Mouse (Mus musculus): ENCODE measurements around the gene Col6a6. TPM values are rescaled to one million over a fixed set of nuclear protein-coding genes. Genes with fewer than 3 reads are reported as not detected.
A peak's percentile ranks its signal among the peaks of the same experiment; 100 is the strongest.

Gene Col6a6
- polyA plus RNA-seq, 1 experiment from 2014 or later = 0.05 TPM

DNA sequence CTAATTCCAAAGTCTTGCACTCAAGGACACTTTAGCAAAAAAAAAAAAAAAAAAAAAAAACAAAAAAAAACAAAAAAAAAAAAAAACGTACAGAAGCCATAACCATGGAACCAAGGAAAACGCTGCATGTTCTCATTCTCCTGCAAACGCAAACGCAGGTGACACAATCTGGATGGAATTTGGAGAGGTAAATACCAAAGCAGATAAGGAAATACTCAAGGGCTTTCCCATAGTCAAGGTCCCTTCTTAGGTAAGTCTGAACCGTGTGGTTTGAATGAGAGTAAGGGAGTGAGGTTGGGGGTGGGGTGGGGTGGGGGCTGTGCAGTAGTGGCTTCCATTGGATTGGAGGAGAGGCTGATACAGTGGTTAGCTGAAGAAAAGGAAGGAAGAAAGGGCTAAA is 63.8 kb downstream of the Col6a6 start:
- no peak for ATAC-seq (replicated peaks)
- Histone ChIP-seq H3K9me3 (no peaks in the 10 kb centered on the region), H3K4me1 (no peaks in the 10 kb centered on the region), H3K9ac (replicated peaks) (no peak overlapping the region), H3K27ac (replicated peaks) (no peak overlapping the region), H3K27me3 (no peaks in the 10 kb centered on the region), H3K4me2 (replicated peaks) (no peak overlapping the region), H3K36me3 (no peaks in the 10 kb centered on the region), H3K4me3 (no peak overlapping the region)
- 78% methylated on average over 5 of the region's 5 CpGs for WGBS

DNA sequence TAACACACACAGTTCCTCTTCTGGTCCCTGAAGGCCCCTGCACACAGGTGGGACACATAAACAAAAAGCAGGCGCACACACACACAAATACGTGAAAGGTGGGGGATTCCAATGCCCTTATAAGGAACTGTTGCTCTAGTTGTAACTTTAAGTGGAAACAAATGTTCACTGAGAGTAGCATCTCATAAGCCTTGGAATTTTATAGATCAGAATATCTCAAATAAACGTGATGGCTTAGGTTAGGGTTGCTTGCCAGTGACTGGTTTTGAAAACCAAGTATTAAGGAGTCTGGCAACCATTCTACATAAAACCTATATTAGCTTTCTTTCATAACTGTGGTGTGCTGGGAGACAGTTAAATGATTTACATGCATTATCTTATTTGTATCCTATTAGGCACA is 64.3 kb downstream of the Col6a6 start:
- WGBS = 87% methylated on average over 3 of the region's 3 CpGs
- H3K4me3 ChIP-seq = no peak overlapping the region
- no peak overlapping the region for H3K4me2 ChIP-seq (replicated peaks)
- no peak overlapping the region for H3K9ac ChIP-seq (replicated peaks)
- no peaks in the 10 kb centered on the region for H3K27me3 ChIP-seq
- H3K4me1 ChIP-seq = no peaks in the 10 kb centered on the region
- no peak for ATAC-seq (replicated peaks)
- H3K27ac ChIP-seq (replicated peaks) = no peak overlapping the region
- no peaks in the 10 kb centered on the region for H3K36me3 ChIP-seq
- no peaks in the 10 kb centered on the region for H3K9me3 ChIP-seq

DNA sequence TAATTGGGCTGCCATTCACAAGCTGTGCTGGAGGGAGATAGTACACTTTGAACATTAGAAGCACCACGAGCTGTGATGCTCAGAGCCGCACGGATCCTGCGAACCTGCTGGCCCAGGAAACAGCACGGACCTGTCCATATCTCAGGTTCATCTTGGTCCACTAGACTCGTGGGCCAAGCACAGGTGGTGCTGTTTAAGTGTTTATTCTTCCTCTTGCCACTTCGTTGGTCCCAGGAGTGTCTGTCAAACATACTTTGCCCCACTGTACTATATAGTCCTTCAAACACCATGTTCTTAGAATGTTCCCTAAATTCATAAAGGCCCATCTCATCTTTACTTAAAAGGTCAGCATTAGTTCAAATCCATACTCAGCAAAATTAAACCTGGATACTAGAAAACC is 65.7 kb downstream of the Col6a6 start:
- H3K27ac ChIP-seq (replicated peaks) = no peak overlapping the region
- 87% methylated on average over 7 of the region's 7 CpGs for WGBS
- no peaks in the 10 kb centered on the region for H3K4me1 ChIP-seq
- H3K36me3 ChIP-seq = no peaks in the 10 kb centered on the region
- H3K4me3 ChIP-seq = no peak overlapping the region
- no peaks in the 10 kb centered on the region for H3K27me3 ChIP-seq
- H3K9ac ChIP-seq (replicated peaks) = no peak overlapping the region
- H3K9me3 ChIP-seq = no peaks in the 10 kb centered on the region
- no peak for ATAC-seq (replicated peaks)
- no peak overlapping the region for H3K4me2 ChIP-seq (replicated peaks)

DNA sequence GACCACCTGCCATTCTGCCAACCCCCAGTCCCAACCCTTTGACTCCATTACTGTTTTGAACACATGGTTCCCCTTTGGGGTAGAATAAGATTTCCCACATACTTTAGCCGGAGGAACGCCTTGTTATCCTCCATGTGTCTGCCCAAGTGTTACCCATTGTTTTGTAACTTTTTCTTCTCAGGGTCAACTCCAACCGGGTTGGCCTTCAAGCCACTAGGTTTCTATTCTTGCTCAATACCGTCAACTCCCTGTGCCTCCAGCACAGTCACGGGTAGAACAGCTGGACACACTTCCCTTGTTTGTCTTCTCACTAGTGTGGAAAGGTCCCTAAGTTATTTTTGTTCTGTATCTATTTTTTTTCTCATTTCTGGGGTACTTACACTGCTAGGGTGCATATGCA is 69.1 kb downstream of the Col6a6 start:
- Histone ChIP-seq H3K27me3 (no peaks in the 10 kb centered on the region), H3K4me3 (no peak overlapping the region), H3K4me1 (no peaks in the 10 kb centered on the region), H3K9me3 (no peaks in the 10 kb centered on the region), H3K36me3 (no peaks in the 10 kb centered on the region), H3K4me2 (replicated peaks) (no peak overlapping the region), H3K9ac (replicated peaks) (no peak overlapping the region), H3K27ac (replicated peaks) (no peak overlapping the region)
- no peak for ATAC-seq (replicated peaks)
- WGBS = 83% methylated on average over 5 of the region's 5 CpGs

DNA sequence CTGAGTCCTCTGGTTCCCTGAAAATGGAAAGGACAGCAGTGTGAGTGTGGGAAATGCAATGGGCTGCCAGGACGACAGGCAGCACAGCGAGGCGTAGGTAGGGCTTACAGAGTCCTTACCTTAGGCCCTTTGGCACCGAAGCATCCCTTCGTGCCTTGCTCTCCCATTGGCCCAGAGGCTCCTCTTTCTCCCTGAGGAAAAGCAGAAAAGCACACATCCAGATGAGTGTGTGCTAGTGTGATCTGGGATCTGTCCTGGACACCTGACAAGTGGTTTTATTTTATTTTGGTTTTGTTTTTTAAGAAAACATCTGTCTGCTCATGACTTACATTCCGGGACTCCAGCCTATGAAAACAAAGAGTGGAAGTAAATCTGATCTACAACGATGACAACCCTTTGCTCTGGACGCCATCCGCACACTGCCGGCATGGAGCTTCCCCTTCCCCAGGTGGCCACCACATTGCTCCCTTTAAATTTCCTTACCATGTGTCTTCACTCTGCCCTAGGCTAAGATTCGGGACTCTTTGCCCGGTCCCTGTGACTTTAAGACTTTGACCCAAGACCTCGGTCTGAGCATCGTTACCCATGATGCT is 69.7 kb downstream of the Col6a6 start:
- H3K4me1 ChIP-seq = no peaks in the 10 kb centered on the region
- H3K9ac ChIP-seq (replicated peaks) = no peak overlapping the region
- no peaks in the 10 kb centered on the region for H3K27me3 ChIP-seq
- ATAC-seq (replicated peaks) = no peak
- no peak overlapping the region for H3K4me3 ChIP-seq
- H3K27ac ChIP-seq (replicated peaks) = no peak overlapping the region
- 91% methylated on average over 14 of the region's 14 CpGs for WGBS
- no peaks in the 10 kb centered on the region for H3K36me3 ChIP-seq
- no peaks in the 10 kb centered on the region for H3K9me3 ChIP-seq
- H3K4me2 ChIP-seq (replicated peaks) = no peak overlapping the region

DNA sequence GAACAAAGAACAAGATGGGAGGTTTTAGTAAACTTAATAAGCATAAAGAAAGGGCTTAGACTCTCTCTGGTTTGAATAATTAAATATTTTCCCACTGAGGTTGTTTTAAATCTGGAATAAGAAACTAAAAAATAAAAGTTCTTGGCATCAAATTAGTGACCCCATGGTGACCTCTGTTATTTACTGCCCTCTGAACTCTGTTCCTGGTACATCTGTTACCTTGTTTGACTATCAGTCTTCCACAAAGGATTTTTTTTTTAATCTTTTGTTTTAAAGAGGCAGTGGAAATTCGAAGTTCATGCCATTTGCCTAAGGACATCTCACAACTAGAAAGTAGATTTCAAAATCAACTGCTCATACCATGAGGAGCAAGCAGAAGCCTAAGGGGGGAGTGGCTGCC is 73.7 kb downstream of the Col6a6 start:
- H3K9ac ChIP-seq (replicated peaks) = no peak overlapping the region
- no peak for ATAC-seq (replicated peaks)
- H3K4me3 ChIP-seq = no peak overlapping the region
- no peaks in the 10 kb centered on the region for H3K36me3 ChIP-seq
- H3K27ac ChIP-seq (replicated peaks) = no peak overlapping the region
- H3K9me3 ChIP-seq = no peaks in the 10 kb centered on the region
- H3K27me3 ChIP-seq = no peaks in the 10 kb centered on the region
- WGBS = 63% methylated on average over 1 of the region's 1 CpGs
- H3K4me1 ChIP-seq = no peaks in the 10 kb centered on the region
- no peak overlapping the region for H3K4me2 ChIP-seq (replicated peaks)

DNA sequence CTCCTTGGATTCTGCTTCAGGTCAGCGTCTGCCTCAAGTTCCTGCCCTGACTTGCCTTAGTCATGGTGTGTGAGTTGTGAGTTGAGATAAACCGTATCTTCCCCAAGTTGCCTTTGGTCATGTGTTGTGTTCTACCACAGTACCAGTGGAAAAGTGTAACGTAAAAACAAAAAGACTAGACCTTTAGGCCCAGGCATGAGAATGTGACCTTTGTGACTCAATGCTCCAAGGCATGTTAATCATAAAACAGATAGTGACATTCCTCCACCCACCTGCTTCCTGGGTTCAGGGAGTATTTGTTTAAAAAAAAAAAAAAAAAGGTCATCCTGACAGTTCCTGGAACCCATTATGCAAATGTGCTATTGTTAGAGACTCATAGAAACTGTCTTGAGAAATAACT is 82.1 kb downstream of the Col6a6 start:
- ATAC-seq (replicated peaks) = no peak
- no peak overlapping the region for H3K27ac ChIP-seq (replicated peaks)
- H3K36me3 ChIP-seq = no peaks in the 10 kb centered on the region
- H3K27me3 ChIP-seq = no peaks in the 10 kb centered on the region
- no peak overlapping the region for H3K4me2 ChIP-seq (replicated peaks)
- no peak overlapping the region for H3K9ac ChIP-seq (replicated peaks)
- no peaks in the 10 kb centered on the region for H3K9me3 ChIP-seq
- H3K4me3 ChIP-seq = no peak overlapping the region
- WGBS = 92% methylated on average over 3 of the region's 3 CpGs
- H3K4me1 ChIP-seq = no peaks in the 10 kb centered on the region

DNA sequence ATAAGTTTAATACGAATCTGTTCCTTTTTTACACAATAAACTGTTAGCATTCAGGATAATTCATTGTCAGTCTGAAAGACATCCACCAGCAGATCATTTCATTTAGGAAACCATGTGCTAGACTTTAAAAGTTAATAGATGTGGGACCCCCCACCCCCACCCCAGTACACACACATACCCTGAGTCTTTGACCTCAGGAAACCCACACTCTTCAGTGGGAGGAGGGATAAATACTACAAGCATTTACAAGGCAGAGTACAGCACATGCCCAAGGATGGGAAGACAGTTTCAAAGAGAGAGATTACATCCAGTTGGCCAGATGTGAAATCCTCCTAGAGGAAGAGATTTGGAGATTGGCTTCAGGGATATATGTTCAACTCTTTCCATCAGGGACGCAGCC is 87.5 kb downstream of the Col6a6 start:
- Histone ChIP-seq H3K4me1 (peaks cover 8% of the 10 kb centered on the region), H3K27me3 (no peaks in the 10 kb centered on the region), H3K9ac (replicated peaks) (no peak overlapping the region), H3K36me3 (no peaks in the 10 kb centered on the region), H3K4me3 (no peak overlapping the region), H3K27ac (replicated peaks) (no peak overlapping the region), H3K9me3 (no peaks in the 10 kb centered on the region), H3K4me2 (replicated peaks) (no peak overlapping the region)
- no peak for ATAC-seq (replicated peaks)
- 91% methylated on average over 2 of the region's 2 CpGs for WGBS

DNA sequence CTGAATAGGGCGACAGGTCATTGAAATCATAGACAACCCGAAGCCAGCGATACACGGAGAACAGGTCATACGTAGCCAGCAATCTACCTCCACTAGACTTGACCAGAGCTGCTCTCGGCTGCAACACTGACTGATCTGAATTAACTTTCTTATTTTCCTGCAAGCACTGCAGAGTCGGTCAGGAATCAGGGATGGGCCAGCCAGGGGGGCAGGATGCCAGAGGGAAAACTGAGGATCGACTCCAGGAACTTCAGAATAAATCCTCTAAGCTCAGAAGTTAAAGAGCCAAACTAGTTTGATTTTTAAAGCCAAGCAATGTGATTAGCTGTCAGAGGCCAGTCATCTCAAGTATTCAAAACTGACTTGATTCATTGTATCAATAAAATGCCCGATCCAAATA is 88.5 kb downstream of the Col6a6 start:
- Histone ChIP-seq H3K9ac (replicated peaks) (no peak overlapping the region), H3K27me3 (no peaks in the 10 kb centered on the region), H3K36me3 (no peaks in the 10 kb centered on the region), H3K4me2 (replicated peaks) (no peak overlapping the region), H3K27ac (replicated peaks) (no peak overlapping the region), H3K9me3 (no peaks in the 10 kb centered on the region), H3K4me1 (peaks cover 17% of the 10 kb centered on the region), H3K4me3 (no peak overlapping the region)
- ATAC-seq (replicated peaks) = no peak
- WGBS = 91% methylated on average over 9 of the region's 9 CpGs

DNA sequence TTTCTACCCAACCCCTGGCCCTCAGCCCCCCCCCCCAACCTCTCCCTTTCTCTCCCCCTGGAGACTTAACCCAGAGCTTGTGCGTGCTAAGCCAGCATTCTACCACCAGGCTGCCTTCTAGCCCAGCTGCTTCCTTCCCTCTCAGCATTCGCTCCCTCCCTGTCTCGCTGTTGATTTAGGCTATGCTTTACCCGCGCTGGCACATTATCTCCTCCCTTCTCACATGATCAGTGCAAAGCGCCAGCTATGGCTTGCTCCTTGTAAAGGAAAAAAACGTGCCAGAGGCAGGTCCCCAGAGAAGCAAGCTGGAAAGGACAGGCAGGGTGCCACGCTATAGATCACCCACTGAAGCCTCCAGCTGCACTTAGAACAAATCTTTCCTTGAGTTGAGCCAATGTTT is 90.5 kb downstream of the Col6a6 start:
- 38% methylated on average over 8 of the region's 8 CpGs for WGBS
- H3K9me3 ChIP-seq = no peaks in the 10 kb centered on the region
- H3K9ac ChIP-seq (replicated peaks) = no peak overlapping the region
- ATAC-seq (replicated peaks) = peak; percentile 76
- no peak overlapping the region for H3K4me3 ChIP-seq
- H3K4me2 ChIP-seq (replicated peaks) = no peak overlapping the region
- no peaks in the 10 kb centered on the region for H3K36me3 ChIP-seq
- H3K27me3 ChIP-seq = no peaks in the 10 kb centered on the region
- no peak overlapping the region for H3K27ac ChIP-seq (replicated peaks)
- peaks cover 20% of the 10 kb centered on the region for H3K4me1 ChIP-seq

DNA sequence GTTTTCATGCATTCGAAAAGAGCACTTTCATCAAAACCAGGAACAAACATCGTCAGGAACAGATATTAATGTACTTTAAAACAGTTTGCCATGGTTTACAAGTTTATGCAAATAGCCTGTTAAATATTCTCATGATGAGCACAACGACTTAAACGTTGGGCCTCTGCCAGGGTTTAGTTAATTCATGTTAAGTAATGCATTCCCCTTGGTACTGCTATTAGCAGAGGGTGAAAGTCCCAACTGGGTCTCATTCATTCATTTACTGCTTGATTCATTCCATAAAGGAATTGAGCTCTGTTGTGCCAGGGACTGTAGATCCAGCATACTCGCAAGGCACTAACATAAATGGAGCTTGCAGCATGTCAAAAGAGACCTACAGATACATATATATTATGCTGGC is 92.8 kb downstream of the Col6a6 start:
- no peaks in the 10 kb centered on the region for H3K9me3 ChIP-seq
- 28% methylated on average over 5 of the region's 5 CpGs for WGBS
- peaks cover 20% of the 10 kb centered on the region for H3K4me1 ChIP-seq
- H3K4me3 ChIP-seq = no peak overlapping the region
- no peak overlapping the region for H3K4me2 ChIP-seq (replicated peaks)
- no peak overlapping the region; the same call in 1 of the 2 replicates for H3K27ac ChIP-seq (replicated peaks)
- ATAC-seq (replicated peaks) = peak; percentile 60; the same call in 1 of the 2 replicates
- H3K36me3 ChIP-seq = no peaks in the 10 kb centered on the region
- H3K27me3 ChIP-seq = no peaks in the 10 kb centered on the region
- H3K9ac ChIP-seq (replicated peaks) = no peak overlapping the region

DNA sequence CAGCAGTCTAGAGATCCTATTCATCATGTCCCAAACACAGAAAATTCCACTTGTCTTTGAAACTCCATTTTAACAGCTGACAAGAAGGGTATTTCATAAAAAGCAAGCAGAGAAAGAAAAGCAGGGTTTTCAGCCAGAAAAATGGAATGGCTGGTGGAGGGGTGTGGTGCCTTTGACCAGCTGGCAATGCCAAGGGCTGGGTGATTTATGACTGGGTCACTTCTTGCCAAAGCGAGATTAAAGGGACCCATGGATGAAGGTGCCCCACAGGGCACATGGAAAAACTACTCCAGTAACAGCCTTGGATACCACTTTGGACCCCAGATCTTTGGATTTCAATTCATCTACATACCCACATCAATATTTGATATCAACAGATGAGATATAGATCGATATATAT is 93.3 kb downstream of the Col6a6 start:
- no peak overlapping the region for H3K4me2 ChIP-seq (replicated peaks)
- ATAC-seq (replicated peaks) = no peak
- 80% methylated on average over 2 of the region's 2 CpGs for WGBS
- H3K36me3 ChIP-seq = no peaks in the 10 kb centered on the region
- no peaks in the 10 kb centered on the region for H3K9me3 ChIP-seq
- H3K4me1 ChIP-seq = peaks cover 20% of the 10 kb centered on the region
- no peaks in the 10 kb centered on the region for H3K27me3 ChIP-seq
- no peak overlapping the region for H3K27ac ChIP-seq (replicated peaks)
- H3K9ac ChIP-seq (replicated peaks) = no peak overlapping the region
- H3K4me3 ChIP-seq = no peak overlapping the region

DNA sequence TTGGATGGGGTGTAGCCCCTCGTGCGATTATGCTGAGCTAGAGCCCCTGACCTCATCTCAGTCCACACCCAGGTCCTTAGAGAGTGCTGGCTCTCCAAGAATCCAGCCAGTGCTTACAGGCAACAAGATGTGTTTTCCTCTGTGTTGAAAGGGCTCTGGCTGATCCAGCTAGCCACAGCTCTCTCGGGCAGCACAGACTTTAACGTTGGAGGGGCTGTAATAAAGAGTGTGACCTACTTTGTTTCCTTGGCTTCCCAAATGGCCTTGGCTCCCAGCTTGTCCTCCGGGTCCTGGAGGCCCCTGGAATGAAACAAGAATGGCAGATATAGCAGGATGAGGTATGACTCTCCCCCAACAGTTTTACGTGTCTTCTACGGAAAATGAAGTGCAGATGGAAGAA is 96.0 kb downstream of the Col6a6 start:
- Histone ChIP-seq H3K36me3 (no peaks in the 10 kb centered on the region), H3K4me2 (replicated peaks) (no peak overlapping the region), H3K9ac (replicated peaks) (no peak overlapping the region), H3K4me3 (no peak overlapping the region), H3K27me3 (no peaks in the 10 kb centered on the region), H3K9me3 (no peaks in the 10 kb centered on the region), H3K4me1 (peaks cover 15% of the 10 kb centered on the region), H3K27ac (replicated peaks) (no peak overlapping the region)
- 77% methylated on average over 7 of the region's 7 CpGs for WGBS
- ATAC-seq (replicated peaks) = no peak

Measured in forebrain, embryonic 15.5 days (tissue).